Mouse (Mus musculus) cerebellum, adult 2 months (tissue): ENCODE measurements around the gene Panx2.

Experiments used
- CTCF ChIP-seq: fragments of 200-500 bp; IDR thresholded peaks from 2 replicates; pipeline ENCODE4 v1.5.1; 2011; ENCODE audit warnings: low read depth, mild to moderate bottlenecking, control low read depth, low read length, moderate library complexity, borderline replicate concordance; ENCODE audit not compliant: insufficient read depth
- POLR2A ChIP-seq: fragments of 200-500 bp; IDR thresholded peaks from 2 replicates; pipeline ENCODE4 v1.6.1; 2011; ENCODE audit warnings: low read length, control low read depth, borderline replicate concordance; ENCODE audit not compliant: insufficient read depth

- TF ChIP-seq CTCF (no peak), POLR2A (no peak)
Observed at GRCm38 (mm10) chr15:89016722-89017121, 42.8 kb upstream of the Panx2 start.
